Mouse (Mus musculus) lung, postnatal 10 days (tissue): ENCODE measurements around the gene Farp2.
A peak's percentile ranks its signal among the peaks of the same experiment; 100 is the strongest.

ENCODE experiments used
- DNase-seq: peaks from one replicate; pipeline ENCODE4 v3.0.0; 2021

The Farp2 gene

GRCm38 (mm10) chr1:93563649-93564048 lies 51.8 kb downstream of the Farp2 start:
- DNase-seq, result no peak

- DNase-seq, result no peak
Measured at GRCm38 (mm10) chr1:93564781-93565180, 52.9 kb downstream of the Farp2 start.

GRCm38 (mm10) chr1:93567013-93567412 lies 55.1 kb downstream of the Farp2 start:
- no peak for DNase-seq

- no peak for DNase-seq
Measured at GRCm38 (mm10) chr1:93567717-93568497, 56.0 kb downstream of the Farp2 start.

- DNase-seq, result no peak
Measured at GRCm38 (mm10) chr1:93577066-93577465, 65.2 kb downstream of the Farp2 start.

- DNase-seq, result no peak
Measured at GRCm38 (mm10) chr1:93577861-93578260, 66.0 kb downstream of the Farp2 start.

- no peak for DNase-seq
Measured at GRCm38 (mm10) chr1:93581545-93581944, 69.7 kb downstream of the Farp2 start.

- no peak for DNase-seq
Measured at GRCm38 (mm10) chr1:93588346-93588745, 76.5 kb downstream of the Farp2 start.

- DNase-seq, result no peak
Measured at GRCm38 (mm10) chr1:93593960-93594359, 82.1 kb downstream of the Farp2 start.

GRCm38 (mm10) chr1:93595916-93596315 lies 84.0 kb downstream of the Farp2 start:
- no peak for DNase-seq

GRCm38 (mm10) chr1:93602911-93603310 lies 91.0 kb downstream of the Farp2 start:
- no peak for DNase-seq

GRCm38 (mm10) chr1:93603921-93604320 lies 92.0 kb downstream of the Farp2 start:
- no peak for DNase-seq

- DNase-seq, result no peak
Measured at GRCm38 (mm10) chr1:93607090-93608083, 95.5 kb downstream of the Farp2 start.

- DNase-seq, result no peak
Measured at GRCm38 (mm10) chr1:93608696-93609245, 96.9 kb downstream of the Farp2 start.

GRCm38 (mm10) chr1:93609762-93610161 lies 97.9 kb downstream of the Farp2 start:
- DNase-seq, result no peak

GRCm38 (mm10) chr1:93618059-93618748 lies 106.3 kb downstream of the Farp2 start:
- DNase-seq, result no peak

- no peak for DNase-seq
Measured at GRCm38 (mm10) chr1:93618948-93619347, 107.1 kb downstream of the Farp2 start.

- no peak for DNase-seq
Measured at GRCm38 (mm10) chr1:93624502-93624901, 112.6 kb downstream of the Farp2 start.

GRCm38 (mm10) chr1:93630796-93631195 lies 118.9 kb downstream of the Farp2 start:
- no peak for DNase-seq

GRCm38 (mm10) chr1:93632723-93633122 lies 120.8 kb downstream of the Farp2 start:
- DNase-seq, result no peak

GRCm38 (mm10) chr1:93634481-93634891 lies 122.6 kb downstream of the Farp2 start:
- peak; percentile 77 for DNase-seq

- peak; percentile 74 for DNase-seq
Measured at GRCm38 (mm10) chr1:93635091-93635579, 123.3 kb downstream of the Farp2 start.
